Mouse (Mus musculus): Measurements from ENCODE around the gene Lrrc36.
A peak's percentile ranks its signal among the peaks of the same experiment; 100 is the strongest.

The Lrrc36 gene

DNA sequence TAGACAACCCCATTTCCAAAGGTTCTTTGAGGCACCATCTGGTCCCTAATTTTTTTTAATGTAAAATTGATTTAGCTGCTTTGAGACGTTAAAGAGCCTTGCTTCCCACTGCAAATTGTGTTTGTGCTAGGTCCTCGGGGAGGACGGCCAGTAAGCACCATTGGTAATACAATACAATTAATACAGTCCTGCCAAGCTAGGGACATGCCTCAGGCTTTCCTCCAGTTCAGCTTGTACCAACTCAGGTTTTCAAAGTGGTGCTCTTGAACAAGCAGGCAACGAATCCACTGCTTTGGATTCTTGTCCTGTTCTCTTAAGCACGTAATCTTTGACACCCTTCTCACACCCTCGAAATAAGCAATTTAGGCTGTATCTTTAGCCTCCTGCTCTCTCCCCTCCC, 19.6 kb downstream of the Lrrc36 start:
- no peak for DNase-seq

DNA sequence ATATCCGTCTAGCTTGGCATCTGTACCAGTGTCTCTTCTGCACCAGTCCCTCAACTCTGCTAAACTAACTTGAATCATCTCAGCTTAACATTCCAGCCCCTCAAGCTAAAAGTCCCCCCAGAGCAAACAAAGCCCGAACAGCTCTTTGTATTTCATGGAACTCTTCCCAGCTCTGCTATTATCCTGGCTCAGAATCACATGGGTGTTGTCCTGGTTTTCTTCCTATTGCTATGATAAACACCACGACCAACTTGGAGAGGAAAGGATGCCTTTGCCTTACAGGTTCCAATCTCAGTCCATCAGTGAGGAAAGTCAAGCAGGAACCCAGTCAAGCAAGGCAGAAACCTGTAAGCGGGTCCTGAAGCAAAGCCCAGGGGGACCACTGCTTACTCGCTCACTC, 20.1 kb downstream of the Lrrc36 start:
- DNase-seq = no peak

DNA sequence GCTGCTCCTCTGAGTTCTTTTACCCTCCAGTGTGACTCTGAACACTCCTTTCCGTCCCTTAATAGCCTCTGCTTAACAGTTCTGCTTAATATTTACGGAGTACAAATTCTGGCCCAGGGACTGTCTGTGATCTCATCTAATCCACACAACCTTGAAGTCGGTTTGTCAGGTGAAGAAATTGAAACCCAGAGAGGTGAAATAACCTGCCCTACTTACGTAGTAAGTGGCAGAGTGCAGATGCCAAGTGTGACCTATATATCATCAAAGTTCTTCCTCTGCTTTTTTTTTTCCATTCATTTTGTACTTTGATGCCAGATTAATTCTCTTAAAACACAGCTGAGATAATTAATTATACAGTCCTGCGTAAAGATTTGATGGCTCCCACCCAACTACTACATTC, 20.8 kb downstream of the Lrrc36 start:
- DNase-seq = no peak

DNA sequence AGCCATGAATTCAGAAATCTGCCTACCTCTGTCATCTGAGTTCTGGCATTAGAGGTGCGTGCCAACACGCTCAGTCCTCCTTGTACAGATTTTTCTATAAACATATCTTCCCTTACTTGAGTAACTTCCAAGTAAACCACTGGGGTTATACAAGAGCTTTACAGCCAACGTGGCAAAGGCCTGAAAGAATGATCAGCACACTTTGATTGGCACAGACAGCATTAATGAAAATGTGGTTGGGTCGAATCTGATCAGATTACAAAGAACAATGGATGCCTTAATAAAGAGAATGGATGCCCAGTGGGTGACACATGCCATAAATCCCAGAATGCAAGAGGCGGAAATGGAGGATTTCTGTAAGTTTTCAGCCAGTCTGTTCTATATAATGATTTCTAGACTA, 22.8 kb downstream of the Lrrc36 start:
- DNase-seq = no peak

DNA sequence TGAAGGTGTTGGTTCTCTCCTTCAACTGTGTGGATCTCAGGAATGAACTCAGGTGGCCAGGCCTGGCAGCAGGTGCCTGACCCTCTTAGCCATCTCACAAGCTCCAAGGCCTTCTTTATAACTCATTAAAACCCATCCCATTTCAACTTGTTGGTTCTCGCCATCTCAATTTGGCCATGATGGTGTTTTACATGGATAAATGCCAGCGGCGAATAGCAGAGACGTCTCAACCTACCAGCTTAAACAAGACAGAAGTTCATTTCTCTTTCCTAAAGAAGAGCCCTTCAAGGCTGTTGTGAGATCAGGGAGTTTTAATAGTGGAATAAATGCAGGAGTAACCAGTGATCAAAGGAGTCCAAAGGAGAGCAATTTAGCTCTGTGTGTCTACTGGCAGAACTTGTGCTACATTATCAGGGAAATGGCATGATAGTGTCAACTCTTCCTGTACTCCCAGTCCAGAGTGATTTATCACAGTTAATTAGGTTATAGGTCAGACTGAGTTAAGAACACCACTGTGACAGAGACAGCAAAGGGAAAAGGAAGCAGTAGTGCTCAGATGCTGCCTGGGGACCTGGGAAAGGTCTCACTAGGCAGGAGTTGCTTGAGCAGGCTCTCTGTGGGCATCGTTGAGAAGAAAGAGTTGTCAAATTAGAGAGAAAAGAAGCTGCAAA, 23.8 kb downstream of the Lrrc36 start:
- DNase-seq = no peak

DNA sequence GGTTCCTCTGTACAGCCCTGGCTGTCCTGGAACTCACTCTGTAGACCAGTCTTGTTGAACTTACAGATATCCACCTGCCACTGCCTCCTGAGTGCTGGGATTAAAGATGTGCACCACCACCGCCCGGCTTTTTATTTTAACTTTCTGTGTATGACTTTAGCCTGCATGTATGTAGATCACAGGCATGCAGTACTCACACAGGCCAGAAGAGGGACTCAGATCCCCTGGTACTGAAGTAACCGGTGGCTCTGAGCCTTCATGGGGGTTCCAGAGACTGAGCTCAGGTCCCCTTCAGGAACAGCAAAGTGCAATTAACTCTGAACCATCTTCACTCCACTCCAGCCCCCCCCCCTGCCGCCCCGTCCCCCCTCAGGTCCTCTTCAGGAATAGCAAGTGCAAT, 25.5 kb downstream of the Lrrc36 start:
- DNase-seq = peak in 1 of 2 experiments; percentile 54

DNA sequence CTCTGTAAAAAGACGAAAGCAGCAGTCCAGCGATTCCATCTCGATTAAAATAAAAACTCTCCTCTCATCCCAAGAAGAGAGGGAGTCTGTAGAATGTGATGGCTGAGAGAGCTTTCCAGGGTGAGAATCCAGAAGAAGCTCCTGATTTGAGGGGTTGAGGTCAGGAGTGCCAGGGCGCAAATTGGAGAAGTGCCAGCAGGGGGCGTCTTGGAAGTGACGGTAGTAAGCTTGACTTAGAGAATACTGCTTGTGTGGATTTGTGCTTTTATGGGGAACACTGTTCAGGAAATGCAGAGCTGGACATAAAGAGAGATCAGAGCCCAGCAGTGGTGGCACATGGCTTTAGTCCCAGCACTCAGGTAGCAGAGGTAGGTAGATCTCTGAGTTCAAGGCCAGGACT, 28.1 kb downstream of the Lrrc36 start:
- DNase-seq = peak; percentile 59 to 79

DNA sequence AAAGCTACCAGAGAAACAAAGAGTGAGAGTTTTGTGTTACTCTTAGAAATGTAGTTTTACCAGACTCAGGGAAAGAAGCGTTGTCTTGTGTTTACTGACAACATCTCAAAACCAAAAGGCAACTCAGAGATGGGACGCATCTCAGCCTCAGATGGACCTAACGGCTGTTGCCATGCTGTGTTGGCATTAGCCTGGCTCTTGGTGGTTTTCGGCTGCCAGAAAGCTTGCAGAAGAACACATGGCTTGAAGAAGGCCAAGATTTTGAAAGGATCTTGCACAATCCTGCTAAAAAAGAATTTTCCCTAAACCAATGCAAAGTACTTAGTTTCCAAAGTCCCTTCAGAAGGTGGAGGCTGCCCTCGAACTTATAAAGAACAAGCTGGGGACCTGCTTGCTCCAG, 29.3 kb downstream of the Lrrc36 start:
- no peak for DNase-seq

DNA sequence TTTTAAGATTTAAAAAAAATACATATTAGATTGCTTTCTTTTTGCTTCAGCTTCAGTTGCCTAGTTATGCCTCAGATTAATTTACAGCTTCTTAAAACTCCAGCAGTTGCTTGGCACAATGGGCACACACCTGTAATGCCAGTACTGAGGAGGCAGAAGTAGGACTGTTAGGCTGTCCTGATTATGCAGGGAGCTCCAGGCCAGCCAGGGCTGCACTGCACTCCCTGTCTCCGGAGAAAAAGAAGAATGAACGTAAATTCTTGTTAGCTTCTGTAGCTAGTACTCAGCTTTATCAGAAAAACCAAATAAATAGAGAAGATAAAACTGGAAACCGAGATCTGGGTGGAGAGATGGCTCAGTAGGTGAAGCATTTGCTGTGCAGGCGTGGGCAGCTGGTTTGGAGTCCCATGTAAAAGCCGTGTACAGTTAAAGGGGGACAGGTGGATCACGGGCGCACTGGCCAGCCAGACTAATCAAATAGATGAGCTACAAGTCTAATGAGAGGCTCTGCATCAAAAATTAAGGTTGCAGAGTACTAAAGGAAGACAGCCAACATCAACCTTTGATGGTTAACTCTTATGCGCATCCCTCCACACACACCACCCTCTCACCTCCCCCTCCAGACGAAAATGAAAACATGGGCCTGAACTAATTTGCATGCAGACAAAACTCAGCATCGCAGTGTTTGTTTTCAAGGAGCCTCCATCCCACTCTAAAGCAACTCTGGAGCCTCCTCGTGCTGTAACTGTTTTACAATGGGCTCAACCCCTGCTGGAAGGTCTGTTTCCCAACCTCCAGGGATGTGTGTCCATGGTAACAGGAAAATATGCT, 32.1 kb downstream of the Lrrc36 start:
- no peak for DNase-seq

DNA sequence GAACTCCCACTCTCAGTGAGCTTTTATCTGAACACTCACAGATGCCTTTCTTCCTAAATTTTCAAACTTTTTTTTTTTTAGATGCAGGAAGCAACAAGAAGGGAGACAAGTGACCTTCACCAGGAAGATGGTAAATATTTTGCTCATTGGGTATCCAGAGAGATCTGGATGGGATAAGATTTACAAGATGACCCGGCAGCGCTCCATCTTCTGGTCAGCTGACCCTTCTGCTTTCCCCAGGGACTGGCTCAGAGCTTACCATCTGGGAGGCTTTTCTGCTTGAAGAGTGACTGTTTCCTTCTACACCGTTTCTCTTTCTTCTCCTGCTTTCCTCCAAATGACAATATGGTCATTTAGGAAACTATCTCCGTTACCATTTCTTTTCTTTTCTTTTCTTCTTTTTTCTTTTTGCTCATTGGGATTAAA, 32.8 kb downstream of the Lrrc36 start:
- no peak for DNase-seq

DNA sequence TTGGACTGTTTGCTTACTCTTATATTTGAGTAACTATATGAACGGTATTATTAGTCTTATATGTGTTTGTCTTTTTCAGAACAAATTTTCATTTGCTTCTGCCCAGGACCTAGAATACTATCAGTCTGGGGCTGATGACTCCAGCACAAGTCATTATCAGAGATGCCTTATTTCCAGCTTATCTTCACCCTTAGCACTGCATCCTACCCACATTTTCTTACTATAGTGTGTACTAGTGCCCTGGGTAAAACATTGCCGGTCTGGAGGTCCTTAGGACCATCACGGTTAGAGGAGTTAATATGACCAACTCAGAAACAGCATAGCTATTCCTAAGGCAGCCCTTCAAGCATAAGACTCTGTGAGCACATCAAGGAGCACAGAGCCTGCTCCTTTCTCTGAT, 34.8 kb downstream of the Lrrc36 start:
- DNase-seq = no peak

DNA sequence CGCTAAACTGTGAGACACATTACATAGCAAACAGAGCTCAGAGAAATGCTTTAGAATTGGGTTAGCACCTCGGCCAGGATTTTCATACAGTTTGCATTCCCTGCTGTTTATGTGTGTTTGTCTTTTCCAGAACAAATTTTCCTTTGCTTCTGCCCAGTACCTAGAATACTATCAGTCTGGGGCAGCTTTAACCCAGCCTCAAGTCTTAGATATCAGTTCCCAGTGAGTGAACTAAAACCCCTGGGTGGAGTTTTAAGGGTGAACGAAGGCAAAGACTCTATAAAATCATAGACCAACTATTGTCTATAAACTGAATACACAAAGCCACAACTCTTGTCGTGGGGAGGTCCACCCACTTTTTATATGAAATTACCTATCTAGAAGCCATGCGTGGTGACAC, 35.2 kb downstream of the Lrrc36 start:
- DNase-seq = no peak

DNA sequence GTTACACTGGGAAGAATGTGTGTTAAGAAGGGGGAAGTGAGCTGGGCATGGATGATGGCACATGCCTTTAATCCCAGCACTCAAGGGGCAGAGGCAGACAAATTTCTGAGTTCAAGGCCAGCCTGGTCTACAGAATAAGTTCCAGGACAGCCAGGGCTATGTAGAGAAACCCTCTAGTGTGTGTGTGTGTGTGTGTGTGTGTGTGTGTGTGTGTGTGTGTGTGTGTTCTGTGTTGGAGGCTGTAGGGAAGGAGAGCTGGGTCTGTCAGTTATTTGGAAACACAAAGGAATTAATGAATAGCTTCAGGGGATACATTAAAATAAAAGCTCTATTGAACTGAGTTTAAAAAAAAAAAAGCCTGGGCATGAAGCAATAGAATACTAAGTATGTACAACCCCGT, 37.6 kb downstream of the Lrrc36 start:
- DNase-seq = no peak

DNA sequence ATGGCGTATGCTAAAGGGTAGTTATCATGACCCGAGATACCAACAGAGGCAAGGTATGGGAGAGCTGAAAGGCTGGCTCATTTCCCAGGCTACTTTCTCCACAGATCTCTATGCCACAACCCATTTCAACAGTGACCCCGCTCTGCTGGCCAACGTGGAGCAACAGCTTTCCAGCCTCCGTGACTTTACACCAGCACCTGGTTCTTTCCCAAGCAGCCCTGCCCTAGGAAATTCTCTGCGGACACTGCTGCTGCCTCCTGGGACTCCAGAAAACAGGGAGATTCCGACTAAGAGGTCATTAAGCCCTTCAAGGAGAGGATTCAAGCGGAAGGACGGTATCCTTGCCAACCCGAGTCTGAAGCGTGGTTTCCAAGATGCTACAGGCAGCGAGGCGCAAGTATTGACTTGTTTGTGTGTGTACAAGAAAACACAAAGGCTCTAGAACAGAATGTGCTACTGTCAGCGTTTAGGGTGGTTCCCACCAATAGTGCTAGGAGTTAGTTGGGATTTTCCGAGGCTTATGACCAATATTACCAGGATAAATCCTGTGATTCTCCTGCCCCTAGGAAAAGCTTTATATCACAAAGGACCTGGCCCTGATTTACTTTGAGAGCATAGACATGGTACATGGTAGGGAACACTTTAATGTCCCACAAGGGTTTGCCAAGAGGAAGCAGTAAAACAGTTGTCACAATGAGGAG, 38.7 kb downstream of the Lrrc36 start:
- no peak for DNase-seq

DNA sequence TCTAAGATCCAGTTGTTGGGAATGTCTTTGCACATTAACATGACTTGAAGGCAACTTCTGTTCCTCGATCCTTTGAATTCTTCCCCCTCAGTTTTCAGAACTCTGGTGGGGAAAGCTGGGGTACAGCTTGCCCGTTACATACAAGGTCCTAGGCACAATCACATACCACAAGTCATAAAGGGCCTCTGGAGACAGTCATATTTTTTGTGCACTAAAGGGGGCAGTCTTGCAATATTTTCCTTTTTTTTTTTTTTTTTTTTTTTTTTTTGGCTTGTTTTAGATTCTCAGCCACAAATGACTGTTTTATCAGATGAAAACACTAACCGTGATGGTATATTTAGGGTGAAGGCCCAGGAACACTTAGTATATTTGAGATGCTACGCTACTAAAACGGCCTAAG, 39.9 kb downstream of the Lrrc36 start:
- DNase-seq = no peak

DNA sequence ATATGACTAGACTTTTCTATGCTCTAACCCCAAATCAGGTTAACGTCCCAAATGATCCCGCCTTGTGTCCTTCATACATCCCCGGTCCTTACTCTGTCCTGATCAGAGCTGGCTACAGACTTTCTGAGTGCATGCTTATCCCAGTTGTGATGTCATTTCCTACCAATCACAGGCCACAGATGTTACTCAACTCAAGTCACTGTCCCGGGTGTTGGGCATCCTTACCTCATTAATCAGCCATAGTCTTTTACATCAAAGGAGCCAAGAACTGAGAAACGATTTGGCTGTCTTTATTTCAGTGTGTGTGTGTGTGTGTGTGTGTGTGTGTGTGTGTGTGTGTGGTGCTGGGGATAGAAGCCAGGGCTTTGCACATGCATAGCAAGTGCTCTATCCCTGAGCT, 40.7 kb downstream of the Lrrc36 start:
- peak; percentile 48 to 53 for DNase-seq

DNA sequence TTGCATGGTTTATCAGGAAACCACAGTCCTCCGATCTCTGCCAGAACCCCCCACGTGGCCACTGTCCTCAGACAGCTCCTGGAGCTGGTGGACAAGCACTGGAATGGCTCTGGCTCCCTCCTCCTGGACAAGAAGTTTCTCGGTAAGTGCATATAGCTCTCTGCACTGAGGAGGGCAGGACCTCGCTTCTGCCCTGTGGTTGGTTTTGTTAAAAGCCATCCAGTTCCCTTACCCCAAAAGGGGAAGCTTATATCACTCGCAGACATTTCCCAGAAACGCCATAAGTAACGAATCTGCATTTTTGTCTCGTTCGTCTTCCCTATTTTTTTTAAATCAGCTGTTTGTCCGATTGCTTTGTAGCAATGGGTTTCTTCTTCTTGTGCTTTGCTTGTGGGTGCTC, 41.8 kb downstream of the Lrrc36 start:
- no peak for DNase-seq

DNA sequence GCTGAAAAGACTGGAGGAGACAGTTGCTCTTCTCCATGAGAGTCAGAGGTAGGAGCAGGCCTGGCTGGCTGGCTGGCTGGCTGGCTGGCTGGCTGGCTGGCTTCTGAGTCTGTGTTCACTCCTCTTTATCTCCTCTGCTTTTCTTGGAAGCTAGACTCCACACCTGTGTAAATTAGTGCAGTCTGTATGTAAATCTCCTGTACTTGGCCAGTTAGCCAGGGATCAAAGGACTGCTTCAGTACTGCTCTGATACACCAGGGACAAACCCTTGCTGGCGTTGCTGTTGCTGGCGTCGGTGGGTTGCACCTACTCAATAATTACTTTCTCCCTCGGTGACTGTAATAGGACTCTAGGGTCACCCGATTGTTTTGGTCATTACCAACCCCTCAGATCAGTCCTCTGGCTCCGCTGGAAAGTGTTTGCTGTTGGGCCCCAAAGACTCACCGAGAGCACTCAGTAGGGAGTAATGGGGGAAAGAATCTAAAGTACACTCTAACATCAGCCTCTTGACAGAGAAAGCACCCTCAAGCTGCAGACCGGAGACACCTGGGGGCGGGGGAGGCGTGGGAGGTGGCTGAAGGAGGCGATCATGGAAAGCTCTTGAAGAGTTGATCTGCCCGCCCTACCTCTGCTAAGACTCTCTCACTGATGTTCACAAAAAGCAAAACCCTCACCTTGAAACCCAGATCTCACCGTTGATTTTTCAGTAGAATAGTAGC, 47.9 kb downstream of the Lrrc36 start:
- peak; percentile 61 to 85 for DNase-seq

DNA sequence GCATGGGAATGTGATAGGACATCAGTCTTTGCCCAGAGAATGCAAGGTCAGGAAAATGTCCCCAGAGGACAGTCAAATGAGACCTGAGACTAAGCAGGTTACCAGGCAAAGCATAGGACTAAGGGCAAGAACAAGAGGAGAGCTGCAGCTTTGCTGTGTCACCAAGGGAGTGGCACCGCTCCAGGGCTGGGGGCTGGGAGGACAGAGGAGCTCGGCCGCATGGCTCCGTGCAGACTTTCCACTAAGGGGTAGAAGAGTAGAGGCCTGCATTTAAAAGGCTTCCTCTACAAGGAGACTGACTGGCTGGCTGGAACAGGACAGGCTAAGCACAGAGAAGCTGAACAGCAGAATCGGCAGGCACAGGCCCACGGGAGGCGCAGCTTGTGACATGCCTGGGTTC, 51.2 kb downstream of the Lrrc36 start:
- peak in 1 of 2 experiments; percentile 63 for DNase-seq

DNA sequence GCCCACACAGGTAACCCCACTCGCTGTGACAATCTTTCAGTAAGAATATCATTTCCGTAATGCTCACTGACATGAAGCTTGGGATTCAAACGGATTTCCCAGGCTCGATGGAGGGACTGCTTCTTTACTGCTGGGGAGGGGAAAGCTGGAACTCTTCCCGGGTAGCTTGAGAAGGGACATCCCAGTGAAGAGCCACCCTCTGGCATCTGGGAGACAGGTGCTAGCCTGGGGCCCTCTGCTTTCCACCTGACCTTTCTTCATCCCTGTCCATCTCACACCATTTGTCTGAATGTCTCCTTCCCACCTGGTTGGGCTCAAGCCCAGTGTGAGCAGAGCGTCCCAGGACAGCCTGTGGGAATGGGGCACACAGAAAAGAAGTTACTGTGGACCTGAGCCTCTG, 52.9 kb downstream of the Lrrc36 start:
- peak in 1 of 2 experiments; percentile 12 for DNase-seq

DNA sequence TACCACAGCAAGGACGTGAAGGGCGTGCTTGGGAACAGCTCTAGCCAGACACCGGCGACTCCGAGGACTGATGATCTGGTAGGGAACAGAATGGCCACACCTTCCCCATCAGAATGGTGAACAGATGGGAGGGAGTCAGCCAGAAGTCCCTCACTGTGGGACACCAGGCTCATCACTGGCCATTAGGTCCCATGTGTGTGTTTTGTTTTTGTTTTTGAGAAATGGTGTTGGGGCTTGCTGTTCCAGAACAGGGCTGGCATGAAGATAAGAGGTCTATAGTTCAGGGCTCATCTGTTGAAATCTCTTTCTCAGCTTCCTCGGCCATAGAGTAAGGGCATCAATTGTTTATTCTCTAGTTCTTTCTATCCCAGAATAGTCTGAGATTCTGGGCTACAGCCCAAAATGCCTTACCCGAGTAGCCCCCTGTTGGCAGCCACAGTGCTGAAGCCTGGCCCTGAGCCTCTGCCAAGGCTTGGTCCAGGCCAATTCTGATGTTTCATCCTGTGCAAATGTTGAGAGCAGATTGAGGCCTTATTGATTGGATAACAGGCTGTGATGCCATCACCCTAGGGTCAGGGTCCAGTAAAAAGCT, 53.4 kb downstream of the Lrrc36 start:
- DNase-seq = peak; percentile 55 to 79

DNA sequence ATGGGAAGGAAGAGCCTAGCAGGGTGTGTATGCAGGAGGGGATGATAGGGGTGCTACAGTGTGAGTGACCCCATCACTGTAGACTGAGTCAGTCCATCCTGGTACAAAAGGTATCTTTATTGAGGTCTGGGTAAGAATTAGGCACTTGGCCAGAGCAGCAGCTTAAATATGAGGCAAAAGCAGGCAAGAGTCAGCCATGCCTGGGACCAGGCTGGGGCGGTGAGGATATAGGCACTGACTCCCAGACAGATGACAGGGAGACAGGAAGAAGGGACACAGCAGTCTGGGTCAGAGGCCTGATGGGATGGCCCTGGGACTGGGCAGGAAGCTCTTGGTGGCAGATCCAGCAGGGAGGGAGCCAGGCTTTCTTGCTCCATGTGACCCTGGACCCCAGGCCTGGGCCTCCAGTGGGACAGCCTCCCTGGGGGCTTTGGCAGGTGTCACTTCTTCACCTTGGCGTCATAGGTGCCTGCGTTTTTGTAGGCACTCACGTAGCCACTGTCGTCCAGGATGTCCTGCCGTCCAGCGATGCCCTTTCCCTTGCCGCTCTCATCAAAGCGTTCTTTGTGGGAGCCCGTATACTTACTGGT, 54.1 kb downstream of the Lrrc36 start:
- DNase-seq = peak in 1 of 2 experiments; percentile 21
